In genomic region chr9:71614643-71615042, GRCm38 (mm10) we compare ENCODE assay signal across 8 mouse cellular contexts. TPM values are rescaled to one million over a fixed set of nuclear protein-coding genes. Genes with fewer than 3 reads are reported as not detected.
DNase-seq lines count a peak whose midpoint lies in the region; ATAC-seq and TF ChIP-seq lines count a peak whose summit lies in the region.

No protein-coding gene starts in this region.

- no peaks in the 10 kb centered on the region for H3K4me1 ChIP-seq in kidney, adult 2 months (ENCODE audit: control insufficient read depth, insufficient read depth, low read length)
- peaks cover 4% of the 10 kb centered on the region; the same call in 1 of the 2 replicates for H3K4me1 ChIP-seq in kidney, embryonic 16.5 days (ENCODE audit: insufficient read depth, low read length)
- H3K4me1 ChIP-seq in midbrain, embryonic 15.5 days = no peaks in the 10 kb centered on the region

- H3K4me2 ChIP-seq in kidney, embryonic 16.5 days (replicated peaks; ENCODE audit: low read depth, low read length) = no peak overlapping the region
- no peak overlapping the region for H3K4me2 ChIP-seq in midbrain, embryonic 15.5 days

- TF ChIP-seq CTCF in kidney, adult 2 months (conservative IDR thresholded peaks at IDR 0.05; ENCODE audit: insufficient read depth, insufficient read length, low read depth, low read length) = peak; percentile 75

- H3K4me3 ChIP-seq in kidney, adult 2 months (ENCODE audit: insufficient read depth, low read depth, low read length) = no peak overlapping the region
- H3K4me3 ChIP-seq in kidney, embryonic 16.5 days (ENCODE audit: low read length) = no peak overlapping the region
- H3K4me3 ChIP-seq in midbrain, embryonic 15.5 days = no peak overlapping the region

- H3K27me3 ChIP-seq in kidney, adult 2 months (replicated peaks; ENCODE audit: control insufficient read depth, insufficient read depth, low read length) = no peaks in the 10 kb centered on the region
- no peaks in the 10 kb centered on the region for H3K27me3 ChIP-seq in kidney, embryonic 16.5 days (ENCODE audit: insufficient read depth, low read length)
- H3K27me3 ChIP-seq in midbrain, embryonic 15.5 days (replicated peaks) = no peaks in the 10 kb centered on the region

- 29% methylated on average over 2 of the region's 2 CpGs for WGBS in kidney, adult 2 months
- WGBS in kidney, embryonic 16.5 days = 33% methylated on average over 2 of the region's 2 CpGs
- 38% methylated on average over 2 of the region's 2 CpGs for WGBS in midbrain, embryonic 15.5 days

- H3K9me3 ChIP-seq in kidney, embryonic 16.5 days (ENCODE audit: low read length) = no peaks in the 10 kb centered on the region
- no peaks in the 10 kb centered on the region for H3K9me3 ChIP-seq in midbrain, embryonic 15.5 days

- no peak overlapping the region for H3K27ac ChIP-seq in kidney, adult 2 months (ENCODE audit: insufficient read depth, low read depth, low read length)
- no peak overlapping the region for H3K27ac ChIP-seq in kidney, embryonic 16.5 days (ENCODE audit: low read length)
- H3K27ac ChIP-seq in midbrain, embryonic 15.5 days = no peak overlapping the region

- H3K9ac ChIP-seq in kidney, embryonic 16.5 days (replicated peaks; ENCODE audit: low read length) = no peak overlapping the region
- no peak overlapping the region for H3K9ac ChIP-seq in midbrain, embryonic 15.5 days

- no peak for TF ChIP-seq POLR2A in kidney, adult 2 months (IDR thresholded peaks at IDR 0.05; ENCODE audit: low read depth, low read length)

- no peaks in the 10 kb centered on the region for H3K36me3 ChIP-seq in kidney, adult 2 months (ENCODE audit: control insufficient read depth, insufficient read depth, low read length)
- no peaks in the 10 kb centered on the region for H3K36me3 ChIP-seq in kidney, embryonic 16.5 days (ENCODE audit: insufficient read depth, low read length)
- H3K36me3 ChIP-seq in midbrain, embryonic 15.5 days (replicated peaks) = no peaks in the 10 kb centered on the region

- ATAC-seq in kidney, embryonic 16.5 days (ENCODE audit: low FRiP score, low TSS enrichment) = no peak
- ATAC-seq in frontal cortex, adult (ENCODE audit: low TSS enrichment) = no peak
- no peak for ATAC-seq in midbrain, embryonic 15.5 days (replicated peaks)

- DNase-seq in kidney, adult 2 months = no peak
- peak; percentile 57 for DNase-seq in 416B (ENCODE audit: low read depth)
- peak; percentile 19 to 37 for DNase-seq in CD8-positive naive resting alpha-beta T cell, adult 2 months (ENCODE audit: low read depth in 2 of 2, low spot score in 2 of 2)
- peak; percentile 74 for DNase-seq in embryo, embryonic 10 days (ENCODE audit: low spot score)
- DNase-seq in lung, postnatal 10 days = peak; percentile 72

RNA-seq across cellular contexts. Expression of gene Myzap, which starts 22.5 kb away (rescaled TPM):
- polyA plus RNA-seq in kidney, adult 2 months (2012; rRNA removed) = 3.6 and 4.1 TPM in 2 replicates
- 17.3 and 19.0 TPM in 2 replicates for polyA plus RNA-seq in kidney, embryonic 16.5 days (2015; fragmentation: Nextera tagmentation; extraction: Ambion mirVana)
- polyA plus RNA-seq in midbrain, embryonic 15.5 days (2015; fragmentation: Nextera tagmentation; extraction: Ambion mirVana) = 2.1 and 3.1 TPM in 2 replicates
